Mouse (Mus musculus) adrenal gland (tissue): ENCODE measurements around the gene Tex19.1.

Source experiments
- intact Hi-C: fragments of 180-260 bp; cut with DNase I; formaldehyde crosslinking; loops from one replicate; pipeline ENCODE4 v1.15.1; 2025

Gene Tex19.1

GRCm38 (mm10) chr11:121138732-121139131 lies 7.2 kb upstream of the Tex19.1 start:
- intact Hi-C loops = no loop called here

- intact Hi-C loops = no loop called here
Measured at GRCm38 (mm10) chr11:121143325-121144015, 2.5 kb upstream of the Tex19.1 start.

DNA sequence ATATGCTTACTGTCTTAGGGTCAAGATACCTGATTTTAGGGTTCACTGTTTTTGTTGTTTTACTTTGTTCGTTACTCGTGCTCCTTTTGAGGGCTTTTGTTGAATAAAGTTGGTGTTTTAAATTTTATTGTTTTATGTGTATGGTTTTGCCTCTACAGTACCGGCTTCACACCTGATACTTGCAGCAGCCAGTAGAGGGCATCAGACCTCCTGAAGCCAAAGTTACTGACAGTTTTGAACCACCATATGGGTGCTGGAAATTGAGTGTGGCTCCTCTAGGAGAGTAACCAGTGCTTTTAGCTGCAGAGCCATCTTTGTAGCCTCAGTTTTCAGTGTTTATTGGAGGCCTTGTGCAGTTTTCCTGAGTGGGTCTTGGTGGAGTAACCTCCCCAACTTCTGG lies 2.2 kb downstream of the Tex19.1 start:
- intact Hi-C loops = no loop called here

DNA sequence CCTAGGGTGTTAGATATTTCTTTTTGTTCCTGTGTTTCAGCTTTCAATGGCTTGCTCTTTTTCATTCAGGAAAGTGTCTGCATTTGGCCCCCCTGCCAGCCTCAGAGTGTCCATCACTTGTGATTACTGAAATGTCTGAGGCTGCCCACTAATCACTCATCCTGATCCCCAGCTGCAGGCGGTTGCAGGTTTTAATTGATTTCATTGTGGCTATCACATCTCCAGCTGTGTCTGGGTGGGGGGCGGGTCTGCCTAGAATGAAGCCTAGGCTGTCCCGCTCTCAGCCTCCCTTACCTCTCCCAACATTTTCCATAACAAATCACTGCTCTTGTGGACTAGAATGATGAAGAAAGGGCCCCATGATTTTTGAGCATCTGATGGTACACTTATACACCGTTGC lies 8.3 kb downstream of the Tex19.1 start:
- intact Hi-C loops = no loop called here

- intact Hi-C loops = no loop called here
Measured at GRCm38 (mm10) chr11:121156411-121156891, 10.5 kb downstream of the Tex19.1 start.

DNA sequence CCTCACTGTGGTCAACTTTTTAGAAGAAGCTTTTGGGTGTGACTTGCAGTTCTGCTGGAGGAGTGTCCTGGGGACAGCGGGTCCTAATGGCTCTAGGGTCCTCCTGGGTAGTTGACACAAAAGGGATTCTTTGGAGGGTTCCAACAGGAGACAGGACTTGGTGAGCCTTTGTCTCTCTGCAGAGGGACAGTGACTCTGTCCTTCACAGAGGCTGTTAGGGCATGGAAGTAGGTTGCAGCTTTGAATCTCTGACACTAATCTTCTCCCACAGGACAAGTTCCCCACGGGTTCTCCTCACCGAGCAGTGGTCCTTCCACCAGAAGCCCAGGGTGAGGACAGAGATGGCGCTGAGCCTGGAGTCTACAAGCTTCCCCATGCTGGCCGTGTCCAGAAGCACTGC lies 14.0 kb downstream of the Tex19.1 start, which contains the start of gene Uts2r:
TSS of gene Uts2r (plus strand) at position 301 of the 400 bp plus-strand sequence.
- intact Hi-C loops = no loop called here

DNA sequence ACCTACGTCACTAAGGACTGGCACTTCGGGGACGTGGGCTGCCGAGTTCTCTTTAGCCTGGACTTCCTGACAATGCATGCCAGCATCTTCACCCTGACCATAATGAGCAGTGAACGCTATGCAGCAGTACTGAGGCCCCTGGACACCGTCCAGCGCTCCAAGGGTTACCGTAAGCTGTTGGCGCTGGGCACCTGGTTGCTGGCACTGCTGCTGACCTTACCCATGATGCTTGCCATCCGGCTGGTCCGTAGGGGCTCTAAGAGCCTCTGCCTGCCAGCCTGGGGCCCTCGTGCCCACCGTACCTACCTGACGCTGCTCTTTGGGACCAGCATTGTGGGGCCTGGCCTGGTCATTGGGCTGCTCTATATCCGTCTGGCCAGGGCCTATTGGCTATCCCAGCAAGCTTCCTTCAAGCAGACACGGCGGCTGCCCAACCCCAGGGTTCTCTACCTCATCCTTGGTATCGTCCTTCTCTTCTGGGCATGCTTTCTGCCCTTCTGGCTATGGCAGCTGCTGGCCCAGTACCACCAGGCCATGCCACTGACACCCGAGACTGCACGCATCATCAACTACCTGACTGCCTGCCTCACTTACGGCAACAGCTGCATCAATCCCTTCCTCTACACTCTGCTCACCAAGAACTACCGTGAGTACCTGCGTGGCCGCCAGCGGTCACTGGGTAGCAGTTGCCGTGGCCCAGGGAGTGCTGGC lies 14.8 kb downstream of the Tex19.1 start:
- intact Hi-C loops = no loop called here

GRCm38 (mm10) chr11:121163751-121164150 lies 17.8 kb downstream of the Tex19.1 start:
- intact Hi-C loops = no loop called here

DNA sequence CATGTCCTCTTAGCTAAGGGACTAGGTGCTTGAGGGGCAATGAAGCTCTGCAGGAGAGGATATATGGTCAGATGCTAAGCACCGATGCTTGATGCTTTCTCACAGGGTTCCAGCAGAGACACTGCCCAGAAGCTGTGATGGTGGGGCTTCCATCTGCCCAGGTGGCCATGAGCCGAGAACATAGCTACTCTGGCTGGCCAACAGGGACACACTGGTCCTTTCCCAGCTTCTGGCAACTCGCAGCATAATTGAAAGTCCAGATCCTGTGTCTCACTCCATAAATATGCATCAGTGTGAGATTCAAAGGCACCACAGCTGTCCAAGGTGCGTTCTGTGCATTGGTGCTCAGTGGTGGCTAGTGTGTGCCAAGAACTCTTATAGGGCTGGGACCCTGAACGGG lies 27.3 kb downstream of the Tex19.1 start:
- intact Hi-C loops = no loop called here

- intact Hi-C loops = no loop called here
Measured at GRCm38 (mm10) chr11:121174234-121174633, 28.3 kb downstream of the Tex19.1 start.

GRCm38 (mm10) chr11:121176285-121177270 lies 30.6 kb downstream of the Tex19.1 start:
- intact Hi-C loops = no loop called here

DNA sequence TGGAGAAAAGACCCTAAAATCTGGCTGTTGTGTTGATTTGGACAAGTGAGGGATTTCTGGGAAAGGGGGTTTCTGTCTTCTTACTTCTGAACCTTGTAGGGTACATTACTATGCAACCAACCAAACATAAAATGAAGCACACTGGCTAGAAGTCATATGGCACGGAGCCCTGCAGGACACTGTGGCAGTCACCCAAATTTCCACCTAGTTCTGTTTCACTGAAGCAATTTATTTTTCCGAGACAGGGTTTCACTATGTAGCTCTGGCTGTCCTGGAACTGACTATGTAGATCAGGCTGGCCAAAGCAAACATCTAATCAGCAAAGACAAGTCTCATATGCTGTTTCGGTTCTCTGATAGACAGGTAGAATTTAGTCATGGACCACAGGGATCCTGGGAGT lies 43.7 kb downstream of the Tex19.1 start:
- intact Hi-C loops = no loop called here

DNA sequence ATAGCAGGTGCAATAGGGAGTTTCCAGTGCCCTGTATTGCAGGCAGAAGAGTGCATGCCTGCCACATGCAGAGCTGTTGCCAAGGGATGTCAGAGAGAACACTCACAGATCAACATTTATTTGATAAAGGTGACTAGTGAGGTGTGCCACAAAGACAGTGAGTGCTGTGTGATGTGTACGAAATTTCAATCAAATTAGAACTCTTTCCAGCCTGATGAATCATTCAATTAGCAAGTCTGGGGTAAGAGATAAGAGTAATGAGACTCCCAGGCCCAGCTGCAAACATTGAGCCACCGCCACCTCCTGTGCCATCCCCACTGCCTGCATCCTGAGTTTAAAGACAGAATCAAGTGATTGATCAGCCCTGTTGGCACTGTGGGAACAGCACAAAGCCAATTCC lies 46.8 kb downstream of the Tex19.1 start:
- intact Hi-C loops = no loop called here

DNA sequence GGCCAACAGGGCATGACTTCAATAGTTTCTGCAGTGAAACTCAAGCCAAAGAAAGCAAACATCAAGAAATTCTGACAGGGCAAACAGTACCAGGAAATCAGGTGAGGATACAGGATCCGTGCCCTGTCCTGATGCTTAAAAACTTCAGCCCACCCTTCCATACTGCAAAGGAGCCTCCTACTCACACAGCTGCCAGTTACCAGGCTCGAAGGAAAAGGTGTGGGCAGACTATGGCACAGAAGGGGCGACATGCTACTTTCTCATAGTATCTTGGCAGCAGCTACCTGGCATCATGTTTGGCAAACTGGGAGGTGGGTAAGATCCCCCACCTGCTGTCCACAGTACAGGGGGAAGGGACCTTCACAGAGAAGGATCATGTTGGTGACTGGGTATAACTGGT lies 47.5 kb downstream of the Tex19.1 start:
- intact Hi-C loops = no loop called here
